Mouse (Mus musculus) kidney, adult 9 months (tissue): ENCODE measurements at regions not wholly inside any gene's neighbourhood (a gene's known extent, or its start where the extent isn't known, plus 50 kb on each side); places are given as distances from the start of the nearest gene placed in this dataset.
"Not testable (repeated sequence)": the region's sequence is repeated elsewhere in the genome, so short reads cannot be mapped to it uniquely, and the experiment has no call there.

Experiments
- DNase-seq: peaks from one replicate; pipeline ENCODE4 v3.0.0; 2022

- DNase-seq, result not testable (repeated sequence)
These were observed 480.6 kb upstream of the Zfp386 start for GRCm38 (mm10) chr12:115566878-115567277.

GRCm38 (mm10) chr12:115592985-115593384 lies 454.5 kb upstream of the Zfp386 start:
- DNase-seq, result not testable (repeated sequence)

- DNase-seq, result no peak
These were observed 443.8 kb upstream of the Zfp386 start for GRCm38 (mm10) chr12:115603763-115604162.

DNA sequence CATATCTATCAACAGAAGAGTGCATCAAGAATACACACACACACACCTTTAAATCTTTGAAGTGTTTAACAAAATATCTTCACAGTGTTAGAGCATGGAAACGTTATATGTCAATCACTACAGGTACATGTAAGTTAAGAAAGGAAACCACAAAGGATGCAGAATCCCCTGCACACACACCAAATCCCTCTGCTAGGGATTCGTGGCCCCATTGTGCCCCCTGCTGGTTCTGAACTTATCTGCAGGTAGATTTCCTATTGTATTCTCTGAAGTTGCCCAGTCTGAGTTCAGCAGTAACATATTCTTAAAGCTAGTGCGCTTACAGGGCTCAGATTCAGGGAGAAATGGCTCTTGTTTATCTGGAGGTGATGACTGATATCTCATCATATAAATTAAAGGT lies 442.6 kb upstream of the Zfp386 start:
- DNase-seq, result no peak

- DNase-seq, result not testable (repeated sequence)
These were observed 424.8 kb upstream of the Zfp386 start for GRCm38 (mm10) chr12:115622564-115623233.

- DNase-seq, result peak; percentile 1
These were observed 423.3 kb upstream of the Zfp386 start for GRCm38 (mm10) chr12:115624221-115624620.

GRCm38 (mm10) chr12:115647599-115647998 lies 399.9 kb upstream of the Zfp386 start:
- DNase-seq, result no peak

- not testable (repeated sequence) for DNase-seq
These were observed 399.4 kb upstream of the Zfp386 start for GRCm38 (mm10) chr12:115648161-115648560.

DNA sequence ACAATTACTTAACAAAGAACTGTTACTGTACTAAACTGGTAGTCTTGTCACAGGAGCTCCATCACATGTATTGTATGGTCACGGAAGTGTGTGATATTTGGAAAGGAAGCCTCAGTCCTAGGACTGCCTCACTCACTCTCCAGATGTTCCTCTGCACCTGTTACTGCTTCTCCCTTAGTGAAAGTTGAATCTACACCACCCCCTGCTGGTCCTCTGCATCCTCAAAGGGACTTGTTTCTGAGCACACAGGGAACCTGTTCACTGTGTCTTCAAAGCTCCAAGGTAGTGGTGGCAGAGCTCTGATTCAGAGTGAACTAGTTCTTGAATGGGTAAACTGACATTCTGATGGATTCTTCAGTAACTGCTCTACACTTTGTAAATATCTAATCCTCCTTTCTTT lies 391.7 kb upstream of the Zfp386 start:
- no peak for DNase-seq

DNA sequence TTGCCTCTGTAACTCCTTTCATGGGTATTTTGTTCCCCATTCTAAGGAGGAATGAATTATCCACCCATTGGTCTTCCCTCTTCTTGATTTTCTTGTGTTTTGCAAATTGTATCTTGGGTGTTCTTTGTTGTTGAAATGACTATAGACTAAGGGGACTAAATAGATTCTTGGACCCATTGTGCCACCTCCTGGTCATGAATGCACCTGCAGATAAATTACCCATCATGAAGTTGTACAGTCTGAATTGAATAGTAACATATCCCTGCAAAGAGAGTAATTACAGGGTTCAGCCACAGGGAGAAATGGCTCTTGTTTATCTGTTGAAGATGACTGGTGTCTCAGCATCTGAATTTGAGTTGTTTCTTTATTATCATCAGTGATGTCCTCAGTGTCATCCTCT lies 383.4 kb upstream of the Zfp386 start:
- DNase-seq, result not testable (repeated sequence)

- not testable (repeated sequence) for DNase-seq
These were observed 375.8 kb upstream of the Zfp386 start for GRCm38 (mm10) chr12:115671683-115672082.

GRCm38 (mm10) chr12:115691801-115692200 lies 355.7 kb upstream of the Zfp386 start:
- no peak for DNase-seq

GRCm38 (mm10) chr12:115709813-115710212 lies 337.7 kb upstream of the Zfp386 start:
- DNase-seq, result not testable (repeated sequence)

DNA sequence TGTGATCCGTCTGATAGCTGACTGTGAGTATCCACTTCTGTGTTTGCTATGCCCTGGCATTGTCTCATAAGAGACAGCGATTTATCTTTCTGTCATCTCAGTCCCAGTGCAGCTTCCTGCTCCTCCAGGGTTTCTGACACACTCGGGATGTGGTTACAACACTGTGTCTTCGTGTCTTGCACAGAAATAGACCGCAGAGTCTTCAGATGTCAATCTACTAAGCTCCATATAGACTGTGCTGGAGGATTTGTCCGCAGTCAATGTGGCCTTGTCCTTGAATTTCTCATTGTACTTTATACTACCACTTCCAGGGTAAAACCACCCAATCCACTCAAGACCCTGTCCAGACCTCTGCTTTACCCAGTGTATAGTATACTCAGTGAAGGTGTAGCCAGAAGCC lies 305.5 kb upstream of the Zfp386 start:
- DNase-seq, result not testable (repeated sequence)

DNA sequence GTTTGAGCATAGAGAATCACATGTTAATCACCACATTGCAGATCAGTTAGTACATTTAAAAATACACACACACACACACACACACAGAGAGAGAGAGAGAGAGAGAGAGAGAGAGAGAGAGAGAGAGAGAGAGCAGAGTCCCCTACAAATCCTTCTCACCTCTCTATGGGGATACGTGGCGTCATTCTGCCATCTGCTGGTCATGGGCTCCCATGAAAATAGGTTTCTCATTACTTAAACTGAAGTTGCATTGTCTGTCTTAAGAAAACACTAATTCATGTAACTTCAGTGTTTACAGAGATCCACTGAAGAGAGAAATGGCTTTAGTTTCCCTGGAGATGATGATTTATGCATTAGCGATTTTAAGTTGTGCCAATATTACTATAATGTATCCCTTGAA lies 297.9 kb upstream of the Zfp386 start:
- peak; percentile 1 for DNase-seq

GRCm38 (mm10) chr12:115753135-115753534 lies 294.4 kb upstream of the Zfp386 start:
- DNase-seq, result not testable (repeated sequence)

DNA sequence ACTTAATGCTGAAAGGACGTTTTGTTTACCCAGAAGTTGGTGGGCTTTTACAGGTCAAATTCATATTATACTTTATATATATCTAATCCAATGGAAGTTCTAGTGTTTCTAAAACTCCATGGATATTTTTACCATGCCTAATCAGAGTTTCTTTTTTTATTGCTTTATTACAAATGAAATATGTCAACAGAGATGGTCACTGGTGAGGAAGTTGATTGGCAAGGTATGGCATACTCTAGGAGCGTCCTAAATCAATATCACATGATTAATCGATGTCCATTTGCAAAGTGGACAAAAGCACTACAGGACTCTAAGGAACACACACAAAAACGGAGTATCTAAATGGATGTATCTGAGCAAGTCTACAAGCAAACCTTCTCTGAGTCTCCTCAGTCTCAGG lies 290.0 kb upstream of the Zfp386 start:
- DNase-seq, result not testable (repeated sequence)

DNA sequence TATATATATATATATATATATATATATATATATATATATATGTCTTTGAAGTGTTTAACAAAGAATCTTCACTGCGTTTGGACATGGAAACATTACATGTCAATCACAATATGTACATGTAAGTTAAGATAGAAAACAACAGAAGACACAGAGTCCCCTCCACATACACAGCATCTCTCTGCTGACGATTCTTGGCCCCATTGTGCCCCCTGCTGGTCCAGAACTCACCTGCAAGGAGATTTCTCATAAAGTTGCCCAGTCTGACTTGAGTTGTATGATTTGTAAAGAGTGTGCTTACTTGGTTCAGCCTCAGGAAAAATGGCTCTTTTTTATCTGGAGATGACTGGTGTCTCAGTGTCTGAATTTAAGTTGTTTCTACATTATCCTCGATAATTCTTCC lies 288.5 kb upstream of the Zfp386 start:
- DNase-seq, result not testable (repeated sequence)

- not testable (repeated sequence) for DNase-seq
These were observed 285.8 kb upstream of the Zfp386 start for GRCm38 (mm10) chr12:115761766-115762165.

GRCm38 (mm10) chr12:115764939-115765479 lies 282.5 kb upstream of the Zfp386 start:
- not testable (repeated sequence) for DNase-seq

GRCm38 (mm10) chr12:115771176-115771575 lies 276.3 kb upstream of the Zfp386 start:
- not testable (repeated sequence) for DNase-seq

- not testable (repeated sequence) for DNase-seq
These were observed 257.2 kb upstream of the Zfp386 start for GRCm38 (mm10) chr12:115790369-115790768.

GRCm38 (mm10) chr12:115802499-115802898 lies 245.0 kb upstream of the Zfp386 start:
- not testable (repeated sequence) for DNase-seq

- DNase-seq, result not testable (repeated sequence)
These were observed 243.8 kb upstream of the Zfp386 start for GRCm38 (mm10) chr12:115803675-115804074.

DNA sequence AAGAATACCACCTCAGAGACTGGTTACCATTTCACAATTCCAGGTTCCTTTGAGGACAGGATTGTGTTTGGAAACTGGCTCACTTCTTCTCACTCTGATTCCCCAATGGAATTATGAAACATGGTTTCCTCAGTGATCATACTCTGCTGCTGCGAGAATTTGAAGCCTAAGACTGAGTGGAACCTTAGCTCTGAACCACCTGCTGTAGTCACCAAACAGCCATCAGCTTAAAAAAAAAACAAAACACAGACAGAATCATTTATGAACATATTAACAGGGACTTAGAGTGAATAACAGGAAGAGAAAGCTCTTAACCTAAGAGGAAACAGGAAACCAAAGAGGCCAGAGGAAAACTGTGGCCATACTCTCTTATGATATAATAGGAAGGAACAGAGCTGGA lies 239.5 kb upstream of the Zfp386 start:
- DNase-seq, result no peak
